Mouse (Mus musculus) T-helper 17 cell (primary cell): ENCODE data around the gene Atad2b.
"Not testable (repeated sequence)": the region's sequence is repeated elsewhere in the genome, so short reads cannot be mapped to it uniquely, and the experiment has no call there.

Source experiments
- in situ Hi-C, 2 experiments: fragments of 300-600 bp; cut with MboI, MseI; formaldehyde crosslinking; loops; 1 replicate in 1 of 2; 2 replicates in 1 of 2; pipeline ENCODE4 v1.15.1; 2025; ENCODE audit warnings: high pct_unique_total_duplicates in 2 of 2

Atad2b gene

DNA sequence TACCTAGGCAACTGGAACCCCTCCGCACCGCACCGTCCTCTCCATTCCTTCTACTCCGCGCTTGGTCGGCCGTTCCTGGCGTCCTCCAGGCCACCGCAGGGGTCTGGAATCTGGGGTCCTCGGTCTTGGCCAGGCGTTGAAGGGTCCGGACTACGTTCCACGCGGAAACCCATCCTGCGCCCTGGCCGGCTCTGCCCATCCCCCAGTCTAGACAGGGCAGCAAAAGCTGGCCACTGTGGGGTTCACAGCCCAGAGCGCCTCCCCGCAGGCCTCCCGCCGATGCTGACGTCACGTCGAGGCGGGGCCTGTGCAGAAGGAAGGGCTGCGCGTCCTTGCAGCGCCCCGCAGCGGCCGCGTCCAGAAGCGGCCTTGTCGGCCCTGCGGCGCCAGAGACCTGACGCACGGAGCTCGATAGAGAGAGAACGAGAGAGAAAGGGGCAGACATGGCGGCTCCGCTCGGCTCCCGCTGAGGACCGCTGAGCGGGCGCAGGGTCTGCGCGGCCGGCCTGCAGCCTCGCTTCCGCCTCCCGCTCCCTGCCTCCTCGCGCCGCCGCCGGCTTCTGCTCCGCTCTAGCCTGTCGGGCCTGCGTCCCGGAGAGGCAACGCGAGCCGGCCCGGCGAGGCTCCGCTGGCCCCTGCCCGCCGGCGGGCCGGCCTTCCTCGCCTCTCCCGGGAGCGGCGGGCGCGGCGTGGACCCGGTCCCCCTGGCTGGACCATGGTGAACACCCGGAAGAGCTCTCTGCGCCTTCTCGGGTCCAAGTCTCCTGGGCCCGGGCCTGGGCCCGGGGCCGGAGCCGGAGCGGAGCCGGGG, at the start of gene Atad2b:
TSS of gene Atad2b (plus strand) at position 360 of the 811 bp plus-strand sequence.
- in situ Hi-C loops = loop anchor here in 1 of 2 experiments (25.0 kb wide), 2 partner anchors 1355 to 1480 kb away; partner anchors contain the start of genes Asxl2 and Dtnb

DNA sequence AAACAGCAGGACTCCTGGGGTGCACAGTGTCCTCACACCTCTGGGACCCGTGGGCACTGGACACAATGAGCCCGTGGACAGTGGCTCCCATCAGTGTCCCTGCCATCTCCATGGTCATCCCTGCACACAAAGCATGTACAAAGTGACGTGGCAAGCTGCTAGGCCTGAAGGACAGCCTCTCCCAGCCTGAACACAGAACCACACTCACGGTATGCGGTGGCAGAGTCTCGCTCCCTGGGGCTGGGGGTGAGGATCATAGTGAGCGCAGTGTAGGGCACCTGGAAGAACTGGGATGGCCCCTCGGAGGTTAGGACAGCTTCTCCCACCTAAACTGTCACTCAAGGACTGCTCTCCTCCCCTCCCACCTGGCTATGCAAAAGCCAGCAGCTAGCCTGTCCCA, 48.2 kb upstream of the Atad2b start:
- in situ Hi-C loops = loop anchor here in 1 of 2 experiments (5.0 kb wide), 1 partner anchor 93 kb away; no protein-coding TSS in a partner anchor

DNA sequence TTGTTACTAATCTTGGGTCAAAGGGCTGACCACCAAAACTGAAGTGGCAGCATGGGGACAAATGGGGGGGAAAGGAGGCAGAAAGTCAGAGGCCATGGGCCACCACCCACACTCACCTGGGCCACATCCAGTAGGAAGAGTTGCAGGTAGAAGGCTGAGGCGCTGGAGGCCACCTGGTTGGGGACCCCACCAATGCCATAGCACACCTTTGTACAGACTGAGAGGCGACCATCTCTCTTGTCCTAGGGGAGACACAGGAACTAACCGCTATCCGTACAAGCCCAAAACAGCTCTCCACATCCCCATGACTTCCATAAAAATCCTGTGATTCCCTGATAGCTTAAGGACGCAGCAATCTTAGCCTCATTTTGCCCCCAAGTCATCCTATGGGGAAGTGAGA, 45.9 kb upstream of the Atad2b start:
- in situ Hi-C loops = no loop called here

DNA sequence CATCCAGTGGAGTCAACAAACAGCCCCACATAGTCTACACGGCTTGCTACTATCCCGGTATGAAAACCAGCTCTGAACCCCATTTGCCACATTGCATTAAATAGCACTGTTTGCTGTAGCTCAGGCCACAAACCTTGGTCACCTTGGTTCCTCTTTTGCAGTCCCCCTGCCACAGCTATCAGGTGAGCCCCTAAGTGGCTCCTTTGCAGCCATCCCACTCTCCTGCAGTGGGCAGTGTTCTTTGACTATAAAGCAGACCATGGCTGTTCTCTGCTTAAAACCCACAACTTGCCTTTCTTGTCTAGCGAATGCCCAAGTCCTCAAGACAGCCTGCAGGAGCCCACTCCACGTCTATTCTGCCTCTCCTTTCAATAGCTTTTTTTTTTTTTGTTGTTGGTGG, 44.9 kb upstream of the Atad2b start:
- in situ Hi-C loops = no loop called here

DNA sequence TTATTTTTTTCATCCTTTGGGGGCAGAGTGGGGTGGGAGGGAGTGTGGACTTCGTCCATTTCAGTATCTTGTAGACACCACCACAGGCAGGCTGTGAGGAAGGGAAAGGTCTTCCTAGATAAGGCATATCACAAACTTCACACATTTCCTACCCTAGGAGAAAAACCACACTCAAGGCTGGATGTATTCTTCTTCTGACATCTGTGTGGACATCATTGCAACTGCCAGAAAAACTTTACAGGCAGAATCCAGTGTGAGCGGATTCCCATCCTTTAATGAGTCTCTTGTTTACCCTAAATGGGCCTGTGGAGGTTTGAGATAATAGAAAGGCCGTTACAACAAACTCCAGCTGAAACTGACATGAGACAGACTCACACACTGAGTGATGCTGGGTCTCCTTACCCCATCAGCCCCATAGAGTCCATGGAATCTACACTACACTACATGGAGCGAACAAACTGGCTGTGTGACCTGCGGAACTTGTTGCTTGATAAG, 44.1 kb upstream of the Atad2b start:
- in situ Hi-C loops = no loop called here

DNA sequence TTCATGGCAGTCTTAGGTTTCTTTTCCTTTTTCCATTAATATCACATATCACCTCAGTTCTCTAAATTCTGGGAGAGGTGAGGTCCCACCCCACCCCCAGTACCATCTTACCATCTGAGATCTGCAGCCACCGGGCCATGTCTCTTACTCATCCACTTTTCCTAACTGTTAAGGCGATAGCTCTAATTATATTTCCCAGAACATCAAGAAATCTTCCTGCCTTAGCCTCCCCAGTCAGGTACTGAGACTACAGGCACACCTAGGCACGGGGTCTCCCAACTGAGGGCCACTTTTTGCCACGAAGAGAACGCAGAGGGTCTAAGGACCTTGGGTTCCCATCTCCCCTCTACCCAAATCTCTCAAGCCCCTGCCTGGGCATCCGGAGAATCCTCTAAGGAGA, 43.6 kb upstream of the Atad2b start:
- in situ Hi-C loops = no loop called here

DNA sequence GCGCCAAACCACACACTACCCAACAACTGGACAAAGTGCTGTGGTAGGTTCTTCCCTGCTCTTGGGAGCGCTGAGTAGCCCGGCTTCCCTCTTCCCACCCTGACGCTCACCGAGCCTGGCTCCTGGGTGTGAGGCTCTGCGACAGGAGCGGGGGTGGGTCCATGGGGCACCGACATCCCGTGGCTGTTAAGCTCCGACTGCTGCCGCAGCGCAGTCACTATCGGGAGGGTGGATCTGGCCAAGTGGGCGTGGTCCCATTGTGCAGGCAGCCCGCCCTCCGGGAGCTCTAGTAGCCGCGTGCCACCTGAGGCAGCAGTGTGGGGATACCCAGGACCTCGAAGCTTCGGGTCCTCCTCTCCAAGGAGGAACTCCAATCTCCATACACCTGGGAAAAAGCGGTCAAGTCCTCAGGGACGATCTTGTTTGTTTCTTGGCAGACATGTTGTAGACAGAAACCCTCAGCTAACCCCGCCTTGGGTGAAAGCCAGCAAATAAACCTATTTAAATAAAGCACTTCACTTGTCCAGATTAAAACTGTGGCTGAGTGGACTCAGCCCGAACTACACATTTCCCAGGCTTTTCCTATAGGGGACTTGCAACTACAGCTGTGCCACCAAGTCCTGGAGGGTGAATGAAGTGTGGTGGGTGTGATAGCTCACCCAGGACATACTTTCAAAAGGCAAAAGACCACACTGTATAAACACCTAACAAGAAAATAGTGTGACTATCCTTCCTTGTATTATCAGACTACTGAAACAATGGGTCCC, 42.8 kb upstream of the Atad2b start, which contains the start of gene Mfsd2b:
TSS of gene Mfsd2b (minus strand) at position 199 of the 767 bp plus-strand sequence.
- in situ Hi-C loops = no loop called here

DNA sequence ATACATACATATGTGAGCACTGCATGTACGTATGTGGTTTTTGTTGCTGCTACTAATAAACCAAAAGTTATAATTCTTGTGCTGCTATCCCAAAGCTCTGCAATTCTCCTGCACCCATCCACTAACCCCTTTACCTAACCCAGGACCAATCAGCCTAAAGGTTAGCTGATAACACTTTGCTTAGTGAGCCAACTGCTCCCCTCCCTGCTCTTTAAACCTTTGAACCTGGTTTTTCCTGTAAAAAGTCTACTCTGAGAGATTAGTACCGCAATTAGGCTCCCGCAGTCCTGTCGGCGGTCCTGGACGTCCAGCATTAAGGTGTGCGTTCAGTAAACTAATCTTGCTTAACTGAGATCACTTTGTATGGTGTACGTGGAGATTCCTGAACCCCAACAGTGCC, 41.5 kb upstream of the Atad2b start:
- in situ Hi-C loops = no loop called here

DNA sequence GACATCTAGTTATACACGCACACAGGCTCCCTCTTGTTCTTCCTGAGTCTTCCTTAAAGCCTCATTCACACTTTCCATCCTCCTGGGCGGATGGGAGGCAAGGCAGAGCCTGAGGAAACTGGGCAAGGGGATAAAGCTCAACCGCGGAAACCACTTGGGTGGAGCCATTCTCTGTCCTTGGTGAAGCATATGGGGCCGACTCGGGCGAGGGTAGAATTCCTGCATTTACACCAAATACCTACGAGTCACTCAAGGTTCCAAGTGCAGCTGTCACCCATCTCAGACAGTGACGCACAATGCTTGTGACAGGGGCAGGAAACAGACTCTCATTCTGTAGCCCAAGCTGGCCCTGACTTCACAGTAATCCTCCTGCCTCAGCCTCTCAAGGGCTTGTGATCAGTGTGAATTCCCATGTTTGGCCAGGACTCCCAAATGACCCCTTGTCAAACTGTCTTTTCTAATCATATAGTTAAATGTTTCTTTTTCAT, 38.8 kb upstream of the Atad2b start:
- in situ Hi-C loops = no loop called here

DNA sequence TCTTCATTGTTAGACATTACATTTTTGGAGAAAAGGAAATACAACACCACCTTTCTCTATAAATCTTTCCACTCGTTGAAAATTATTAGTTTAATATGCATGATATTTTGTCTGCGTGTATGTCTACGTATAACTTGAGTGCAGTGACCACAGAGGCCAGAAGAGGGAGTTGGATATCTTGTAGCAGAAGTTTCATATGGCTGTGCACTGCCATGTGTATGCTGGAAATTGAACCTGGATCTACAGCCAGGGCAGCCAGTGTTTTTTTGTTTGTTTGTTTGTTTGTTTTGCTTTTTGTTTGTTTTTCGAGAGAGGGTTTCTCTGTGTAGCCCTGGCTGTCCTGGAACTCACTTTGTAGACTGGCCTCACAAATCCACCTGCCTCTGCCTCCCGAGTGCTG, 38.1 kb upstream of the Atad2b start:
- in situ Hi-C loops = no loop called here

DNA sequence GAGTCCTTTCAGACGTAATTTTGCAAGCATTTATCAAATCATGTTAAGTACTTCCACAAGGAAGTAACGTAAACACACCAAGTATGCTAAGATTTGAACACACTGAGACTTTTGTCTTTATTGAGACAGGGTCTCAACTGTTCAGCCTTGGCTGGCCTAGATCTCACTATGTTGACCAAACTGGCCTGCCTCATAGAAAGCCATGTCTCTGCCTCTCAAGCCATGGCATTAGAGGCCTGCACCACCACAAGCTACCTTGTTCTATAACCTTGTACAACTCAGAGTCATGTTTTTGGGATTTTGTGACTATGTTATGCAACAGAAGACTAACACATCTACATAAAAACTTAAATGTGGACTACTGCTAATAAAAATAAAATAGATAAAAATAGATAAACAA, 35.1 kb upstream of the Atad2b start:
- in situ Hi-C loops = no loop called here

DNA sequence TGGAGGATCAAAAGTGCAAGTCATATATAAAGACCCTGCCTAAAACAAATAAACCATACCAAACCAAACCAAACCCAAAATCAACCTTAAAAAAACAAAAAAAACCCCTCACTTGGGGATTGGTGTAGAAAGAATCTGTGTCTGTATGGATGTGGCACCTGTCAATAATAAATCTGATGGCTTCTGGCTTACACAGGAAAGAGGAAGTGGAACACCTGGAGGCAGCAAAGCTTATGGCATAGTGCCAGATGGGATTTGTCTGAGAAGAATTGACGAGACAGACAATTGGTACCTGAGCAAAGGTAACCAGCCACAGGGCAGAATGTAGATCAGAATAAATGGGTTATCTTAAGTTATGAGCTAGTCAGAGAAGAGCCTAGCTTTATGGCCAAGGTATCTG, 32.1 kb upstream of the Atad2b start:
- in situ Hi-C loops = no loop called here

DNA sequence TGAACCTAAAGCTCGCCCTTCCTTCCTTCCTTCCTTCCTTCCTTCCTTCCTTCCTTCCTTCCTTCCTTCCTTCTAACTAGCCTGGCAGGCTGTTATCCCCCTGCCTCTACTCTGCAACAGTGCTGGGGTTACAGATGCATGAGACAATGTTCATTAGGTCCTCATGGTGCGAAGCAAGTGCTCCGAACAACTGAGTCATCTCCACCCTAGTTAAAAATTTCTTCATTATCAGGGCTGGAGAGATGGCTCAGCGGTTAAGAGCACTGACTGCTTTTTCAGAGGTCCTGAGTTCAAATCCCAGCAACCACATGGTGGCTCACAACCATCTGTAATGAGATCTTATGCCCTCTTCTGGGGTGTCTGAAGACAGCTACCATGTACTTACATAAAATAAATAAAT, 30.6 kb upstream of the Atad2b start:
- in situ Hi-C loops = not testable (repeated sequence)

DNA sequence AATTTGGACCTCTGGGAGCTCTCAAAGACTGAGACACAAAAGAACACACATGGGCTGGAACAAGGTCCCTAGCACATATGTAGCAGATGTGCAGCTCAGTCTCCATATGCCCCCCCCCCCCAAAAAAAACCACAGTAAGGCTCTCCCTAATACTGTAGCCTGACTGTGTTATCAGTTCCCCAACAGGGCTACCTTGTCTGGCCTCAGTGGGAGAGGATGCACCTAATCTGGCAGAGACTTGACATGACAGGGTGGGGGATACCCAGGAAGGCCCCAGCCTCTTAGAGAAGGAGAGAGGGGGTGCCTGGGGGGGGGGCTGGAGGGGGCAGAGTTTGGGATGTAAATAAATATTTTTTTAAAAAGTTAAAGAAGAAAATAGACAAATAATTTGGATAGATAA, 28.4 kb upstream of the Atad2b start:
- in situ Hi-C loops = no loop called here

DNA sequence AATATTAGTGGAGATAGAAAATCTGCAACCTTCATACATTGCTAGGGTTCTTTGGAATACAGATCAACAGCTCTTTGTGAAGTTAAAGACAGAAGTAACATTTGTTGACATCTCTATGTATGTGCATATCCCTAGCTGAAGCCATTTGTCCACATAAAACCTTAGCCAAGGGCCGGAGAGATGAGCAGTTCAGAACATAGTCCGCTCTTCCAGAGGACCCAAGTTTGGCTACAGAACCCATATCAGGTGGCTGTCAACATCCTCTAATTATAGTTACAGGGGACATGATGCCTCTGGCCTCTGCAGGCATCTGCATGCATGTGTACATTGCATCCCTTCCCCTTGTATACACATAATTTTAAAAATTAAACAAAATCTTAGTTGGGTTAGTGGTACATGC, 27.9 kb upstream of the Atad2b start:
- in situ Hi-C loops = no loop called here

DNA sequence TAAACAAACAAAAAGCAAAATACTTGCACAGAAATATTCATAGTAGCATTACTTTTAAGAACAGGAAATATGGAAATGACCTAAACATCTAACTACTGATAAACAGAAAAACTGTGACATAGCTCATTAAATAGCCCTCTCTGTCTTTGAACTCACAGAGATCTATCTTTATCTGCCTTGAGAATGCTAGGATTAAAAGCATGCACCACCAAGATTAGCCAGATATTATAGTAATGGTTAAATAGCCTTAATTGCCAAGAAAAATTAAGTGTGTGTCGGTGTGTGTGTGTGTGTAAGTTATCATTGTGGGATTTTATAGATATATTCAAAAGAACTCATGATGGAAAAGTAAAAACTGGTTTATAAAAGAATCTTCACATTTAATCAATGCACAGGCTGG, 27.3 kb upstream of the Atad2b start:
- in situ Hi-C loops = no loop called here

DNA sequence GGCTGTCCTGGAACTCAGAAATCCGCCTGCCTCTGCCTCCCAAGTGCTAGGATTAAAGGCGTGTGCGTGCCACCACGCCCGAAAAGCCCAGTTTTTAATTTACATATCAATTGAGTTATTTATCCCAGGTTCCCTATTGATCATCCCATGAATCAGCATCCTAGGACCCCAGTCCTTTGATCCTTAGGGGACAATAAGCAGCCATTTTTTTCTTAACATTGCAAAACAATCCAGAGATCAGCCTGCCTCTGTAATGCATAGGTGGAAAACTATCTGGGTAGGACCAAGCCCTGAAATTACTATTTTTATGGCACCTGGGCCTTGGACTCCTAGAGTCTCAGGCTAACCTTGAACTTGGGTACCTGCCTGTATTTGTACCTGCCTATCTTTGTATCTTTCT, 19.1 kb upstream of the Atad2b start:
- in situ Hi-C loops = no loop called here

DNA sequence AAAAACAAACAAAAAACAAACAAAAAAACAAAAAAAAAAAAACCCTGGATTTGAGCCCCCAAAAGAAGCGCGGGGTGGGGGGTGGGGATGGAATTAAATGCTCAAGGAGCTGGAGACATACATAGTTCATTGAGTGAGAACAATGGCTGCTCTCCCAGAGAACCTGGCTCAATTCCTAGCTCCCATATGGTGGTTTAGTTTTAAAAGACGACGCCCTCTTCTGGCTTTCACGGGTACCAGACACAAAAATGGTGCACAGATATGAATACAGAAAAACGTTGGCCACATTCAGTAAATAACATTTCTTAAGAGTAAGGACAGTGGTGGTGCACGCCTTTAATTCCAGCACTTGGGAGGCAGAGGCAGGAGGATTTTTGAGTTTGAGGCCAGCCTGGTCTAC, 11.2 kb upstream of the Atad2b start:
- in situ Hi-C loops = loop anchor here in 1 of 2 experiments (25.0 kb wide), 2 partner anchors 1344 to 1469 kb away; partner anchors contain the start of genes Asxl2 and Dtnb

DNA sequence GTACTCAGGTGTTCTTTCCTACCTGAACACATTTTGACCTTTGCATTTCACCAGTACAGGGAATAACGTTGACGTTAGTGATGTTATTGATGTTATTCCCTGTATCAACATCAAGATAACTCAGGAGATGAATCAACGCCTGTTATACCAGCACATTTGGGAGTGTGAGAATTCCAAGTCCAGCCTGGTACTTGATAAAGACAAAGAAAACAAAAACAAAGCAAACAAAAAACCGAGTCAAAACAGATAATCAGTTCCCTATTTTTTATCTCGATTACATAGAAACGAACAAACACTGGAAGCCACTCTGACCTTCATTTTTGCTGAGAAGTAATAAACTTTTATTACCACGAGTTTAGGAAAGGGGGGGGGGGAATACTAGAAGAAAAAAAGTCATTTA, 10.7 kb upstream of the Atad2b start:
- in situ Hi-C loops = loop anchor here in 1 of 2 experiments (25.0 kb wide), 2 partner anchors 1344 to 1469 kb away; partner anchors contain the start of genes Asxl2 and Dtnb

DNA sequence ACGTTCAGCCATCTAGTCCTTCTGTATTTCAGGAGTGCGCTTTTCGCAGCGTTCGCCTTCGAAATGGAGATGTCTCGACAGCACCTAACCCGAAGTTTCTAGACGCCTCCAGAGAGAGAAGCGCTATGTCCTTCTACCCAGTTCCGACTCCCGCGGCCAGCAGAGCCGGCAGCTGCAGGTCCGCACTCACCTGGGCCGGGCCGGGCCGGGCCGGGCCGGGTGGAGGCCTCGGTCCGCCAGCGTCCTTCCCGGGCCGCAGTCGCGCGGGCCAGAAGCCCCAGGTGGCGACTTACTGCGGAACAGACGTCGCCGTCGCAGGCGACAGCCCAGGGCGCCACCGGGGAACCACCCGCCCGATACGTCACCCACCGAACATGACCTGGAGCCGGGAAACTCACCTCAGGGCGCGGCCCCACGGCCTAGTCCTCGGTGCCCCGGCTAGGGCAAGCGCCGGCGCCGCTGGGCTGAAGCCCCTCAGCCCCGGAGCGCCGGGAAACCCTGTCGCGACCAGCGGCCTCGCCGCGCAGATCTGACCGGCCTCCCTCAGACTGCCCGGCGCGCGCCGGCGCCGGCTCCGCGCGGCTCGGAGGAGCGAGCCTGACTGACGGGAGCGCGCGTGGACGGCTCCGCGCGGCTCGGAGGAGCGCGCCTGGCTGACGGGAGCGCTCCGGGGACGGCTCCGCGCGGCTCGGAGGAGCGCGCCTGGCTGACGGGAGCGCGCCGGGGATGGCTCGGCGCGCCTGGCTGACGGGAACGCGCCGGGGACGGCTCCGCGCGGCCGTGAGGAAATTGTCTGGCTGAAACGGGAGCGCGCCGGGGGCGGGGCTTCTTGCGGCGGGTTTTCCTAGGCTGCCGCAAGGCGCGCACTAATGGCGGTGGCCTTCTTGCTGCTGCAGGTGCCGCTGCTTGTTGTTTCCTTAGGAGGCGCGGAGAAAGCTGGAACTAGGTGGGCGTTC, 9.9 kb upstream of the Atad2b start, which contains the start of gene Ubxn2a:
TSS of gene Ubxn2a (minus strand) at position 755 of the 956 bp plus-strand sequence.
- in situ Hi-C loops = loop anchor here in 1 of 2 experiments (25.0 kb wide), 2 partner anchors 1345 to 1470 kb away; partner anchors contain the start of genes Asxl2 and Dtnb

DNA sequence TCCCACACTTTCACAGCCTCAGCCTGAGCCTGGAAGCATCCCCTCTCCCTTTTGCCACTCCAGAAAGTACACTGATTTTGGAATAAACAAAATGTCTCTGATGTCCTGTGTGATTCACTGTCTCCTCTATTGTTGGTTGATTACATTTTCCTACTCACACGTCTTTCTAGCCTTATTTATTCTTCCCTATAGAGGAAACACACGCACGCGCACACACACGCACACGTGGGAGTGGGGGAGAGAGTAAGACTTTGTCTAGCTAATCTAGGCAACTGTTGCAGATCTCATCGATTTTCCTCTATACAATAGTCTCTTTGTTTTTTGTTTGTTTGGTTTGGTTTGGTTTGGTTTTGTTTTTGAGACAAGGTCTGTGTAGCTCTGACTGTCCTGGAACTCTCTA, 8.8 kb upstream of the Atad2b start:
- in situ Hi-C loops = loop anchor here in 1 of 2 experiments (25.0 kb wide), 2 partner anchors 1346 to 1471 kb away; partner anchors contain the start of genes Asxl2 and Dtnb
